Mouse (Mus musculus): ENCODE data around the gene Gabrr2.

GRCm38 (mm10) chr4:33052055-33052454, 10.7 kb upstream of the Gabrr2 start:
- TF ChIP-seq CTCF (IDR thresholded peaks at IDR 0.05; ENCODE audit: control insufficient read depth, insufficient read depth, insufficient read length) = no peak
- no peak for TF ChIP-seq MYOG (IDR thresholded peaks at IDR 0.05; ENCODE audit: control insufficient read depth, extremely low read depth, insufficient read length)
- no peak for TF ChIP-seq USF1 (IDR thresholded peaks at IDR 0.05; ENCODE audit: low read depth)
- TF ChIP-seq CEBPB (IDR thresholded peaks at IDR 0.05; ENCODE audit: low read depth) = no peak
- no peak for TF ChIP-seq MAX (IDR thresholded peaks at IDR 0.05)
